Mouse (Mus musculus) G1E (cell line): Measurements from ENCODE around the gene Wdr53.

ENCODE experiments used
- CTCF ChIP-seq: IDR thresholded peaks from 2 replicates; pipeline ENCODE4 v1.5.1; 2012; ENCODE audit warnings: low read depth, low read length, inconsistent platforms, mixed read lengths
- GATA1 ChIP-seq: IDR thresholded peaks from 2 replicates; pipeline ENCODE4 v1.6.1; 2012; ENCODE audit warnings: borderline replicate concordance, low read length, inconsistent platforms, mixed read lengths
- GATA2 ChIP-seq: IDR thresholded peaks from 2 replicates; pipeline ENCODE4 v1.6.1; 2012; ENCODE audit warnings: low read depth, low read length, inconsistent platforms, borderline replicate concordance
- POLR2AphosphoS5 ChIP-seq: IDR thresholded peaks from 2 replicates; pipeline ENCODE4 v1.6.1; 2012; ENCODE audit warnings: low read depth, low read length, inconsistent platforms; ENCODE audit not compliant: insufficient replicate concordance
- TAL1 ChIP-seq: conservative IDR thresholded peaks from 2 replicates; pipeline ENCODE4 v1.6.1; 2012; ENCODE audit warnings: low read depth, low read length, inconsistent platforms, mixed read lengths

DNA sequence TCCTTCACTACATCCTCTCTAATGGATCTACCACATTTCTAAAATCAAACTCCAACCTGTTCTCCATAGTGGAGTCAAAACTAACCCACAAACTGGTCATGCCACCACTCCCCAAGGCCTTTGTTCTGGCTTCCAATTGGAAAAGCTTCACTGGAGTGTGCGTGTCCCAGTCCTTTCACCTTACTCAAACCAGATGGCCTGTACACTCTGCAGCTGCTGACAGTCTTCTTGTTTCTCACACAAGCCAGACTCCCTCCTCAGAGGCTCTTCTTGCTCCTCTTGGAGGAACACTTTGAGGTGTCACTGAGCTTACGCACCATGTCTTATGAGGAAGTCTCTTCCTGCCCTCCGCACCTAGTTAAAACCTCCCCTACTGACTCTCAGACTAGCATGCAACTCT lies 3.1 kb upstream of the Wdr53 start:
- TF ChIP-seq TAL1 (no peak), CTCF (no peak), GATA1 (no peak), POLR2AphosphoS5 (no peak), GATA2 (no peak)
